Mouse (Mus musculus): ENCODE data around the gene C4b. TPM values are rescaled to one million over a fixed set of nuclear protein-coding genes. Genes with fewer than 3 reads are reported as not detected.
"Not testable (repeated sequence)": the region's sequence is repeated elsewhere in the genome, so short reads cannot be mapped to it uniquely, and the experiment has no call there.

The C4b gene
- total RNA-seq, 2 experiments from 2014 or later = 29.6 to 32.7 TPM

GRCm38 (mm10) chr17:34712951-34713350 lies 30.7 kb downstream of the C4b start:
- DNase-seq (ENCODE audit: low spot score in 2 of 2) = peak; percentile 73 to 82

GRCm38 (mm10) chr17:34706476-34706875 lies 37.2 kb downstream of the C4b start:
- not testable (repeated sequence) for DNase-seq (ENCODE audit: low spot score in 2 of 2)

DNA sequence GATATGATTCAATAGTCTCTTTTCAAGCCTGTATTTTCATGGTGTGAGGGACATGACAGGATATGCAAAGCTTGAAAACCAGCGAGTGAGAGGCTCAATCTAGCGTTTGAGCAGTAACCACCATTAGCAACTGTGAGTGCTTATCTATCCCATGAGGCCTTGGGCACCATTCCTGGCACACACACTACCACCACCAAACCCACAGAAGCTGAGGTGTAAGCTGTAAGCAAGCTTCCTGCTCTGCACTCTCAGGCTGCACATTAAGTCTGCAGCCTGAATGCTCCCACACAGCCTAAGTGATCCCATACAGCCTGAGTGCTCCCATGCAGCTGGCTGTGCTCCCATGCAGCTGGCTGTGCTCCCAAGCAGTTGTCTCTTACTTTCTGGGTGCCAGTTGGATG lies 43.0 kb downstream of the C4b start:
- DNase-seq (ENCODE audit: low spot score in 2 of 2) = peak; percentile 16 to 44

GRCm38 (mm10) chr17:34699575-34700408 lies 43.9 kb downstream of the C4b start:
- DNase-seq (ENCODE audit: low spot score in 2 of 2) = peak; percentile 61 to 78

DNA sequence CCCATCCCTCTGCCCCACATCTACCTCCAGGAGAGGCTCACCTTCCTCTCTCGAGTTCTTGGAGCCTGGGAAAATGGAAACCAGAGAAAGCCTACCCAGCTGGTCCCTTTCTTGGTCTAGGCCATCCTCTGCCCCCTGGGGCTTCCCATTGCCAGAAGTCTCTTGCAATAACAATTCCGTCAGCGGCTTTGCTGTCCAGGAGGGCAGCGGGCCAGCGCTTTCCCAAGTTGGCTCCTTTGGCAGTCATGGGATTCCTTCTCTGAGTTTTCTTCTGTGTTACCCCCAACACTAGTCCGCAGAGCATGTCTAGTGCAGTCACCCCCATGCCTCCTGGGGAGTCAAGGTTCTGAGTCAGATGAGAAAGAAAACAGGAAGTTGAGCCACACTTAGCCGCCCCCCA lies 50.8 kb downstream of the C4b start:
- no peak for DNase-seq (ENCODE audit: low spot score in 2 of 2)

- DNase-seq (ENCODE audit: low spot score in 2 of 2) = no peak
Observed at GRCm38 (mm10) chr17:34690458-34690857, 53.2 kb downstream of the C4b start.

DNA sequence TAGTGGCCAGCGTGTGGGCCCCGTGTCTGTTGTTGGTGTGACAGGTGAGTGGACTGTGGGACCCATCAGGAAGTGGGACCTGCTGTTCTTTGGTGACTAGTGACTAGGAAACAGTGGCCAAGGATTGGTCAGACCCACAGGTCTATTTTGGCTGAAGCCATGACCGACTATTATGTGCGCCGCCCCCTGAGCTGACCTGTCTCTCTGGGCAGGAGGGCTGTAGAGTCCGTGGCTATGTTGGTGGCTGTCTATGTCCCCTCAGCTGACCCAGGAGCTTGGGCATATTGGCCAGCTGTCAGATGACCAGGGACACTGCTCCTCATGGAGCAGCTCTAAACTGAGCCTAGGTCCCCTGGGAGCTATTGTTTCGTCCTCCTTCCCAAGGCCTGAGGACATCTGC lies 54.8 kb downstream of the C4b start:
- DNase-seq (ENCODE audit: low spot score in 2 of 2) = no peak

DNA sequence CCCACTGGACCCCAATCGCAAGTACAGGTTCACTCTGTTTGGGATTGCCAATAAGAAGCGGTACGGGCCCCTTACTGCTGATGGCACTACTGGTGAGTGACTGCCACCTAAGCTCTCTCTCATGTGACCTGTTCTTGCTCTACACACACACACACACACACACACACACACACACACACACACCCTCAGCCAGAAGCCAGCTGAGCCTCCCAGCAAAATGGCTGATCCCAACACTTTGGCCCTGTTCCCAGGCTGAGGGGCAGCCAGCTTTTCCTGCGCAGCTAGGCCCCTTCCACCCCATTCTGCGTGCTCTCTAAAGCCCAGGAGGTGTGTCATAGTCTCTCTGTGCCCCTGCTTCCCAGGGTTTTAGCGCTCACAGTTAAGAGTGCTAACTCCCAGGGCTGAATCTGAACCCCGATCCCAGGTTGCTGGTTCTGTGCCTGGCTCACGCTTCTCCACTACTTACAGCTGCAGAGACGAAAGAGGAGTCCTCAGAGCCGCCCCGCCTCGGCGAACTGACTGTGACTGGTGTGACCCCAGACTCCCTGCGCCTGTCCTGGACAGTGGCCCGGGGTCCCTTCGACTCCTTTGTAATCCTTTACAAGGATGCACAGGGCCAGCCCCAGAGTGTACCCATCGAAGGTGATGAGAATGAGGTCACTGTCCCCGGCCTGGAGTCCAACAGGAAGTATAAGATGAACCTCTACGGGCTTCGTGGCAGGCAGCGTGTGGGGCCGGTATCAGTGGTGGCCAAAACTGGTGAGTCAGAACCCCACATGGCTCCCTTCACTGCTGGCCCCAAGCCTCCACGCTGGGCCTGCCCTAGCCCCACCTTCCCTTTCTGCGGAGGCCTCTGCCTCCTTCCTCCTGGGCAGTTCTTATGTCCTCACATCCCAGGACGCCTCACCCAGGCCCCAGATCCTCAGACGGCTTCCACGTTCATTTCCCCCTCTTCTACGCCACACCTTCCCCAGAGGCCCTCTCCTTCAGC lies 58.3 kb downstream of the C4b start:
- DNase-seq (ENCODE audit: low spot score in 2 of 2) = no peak

DNA sequence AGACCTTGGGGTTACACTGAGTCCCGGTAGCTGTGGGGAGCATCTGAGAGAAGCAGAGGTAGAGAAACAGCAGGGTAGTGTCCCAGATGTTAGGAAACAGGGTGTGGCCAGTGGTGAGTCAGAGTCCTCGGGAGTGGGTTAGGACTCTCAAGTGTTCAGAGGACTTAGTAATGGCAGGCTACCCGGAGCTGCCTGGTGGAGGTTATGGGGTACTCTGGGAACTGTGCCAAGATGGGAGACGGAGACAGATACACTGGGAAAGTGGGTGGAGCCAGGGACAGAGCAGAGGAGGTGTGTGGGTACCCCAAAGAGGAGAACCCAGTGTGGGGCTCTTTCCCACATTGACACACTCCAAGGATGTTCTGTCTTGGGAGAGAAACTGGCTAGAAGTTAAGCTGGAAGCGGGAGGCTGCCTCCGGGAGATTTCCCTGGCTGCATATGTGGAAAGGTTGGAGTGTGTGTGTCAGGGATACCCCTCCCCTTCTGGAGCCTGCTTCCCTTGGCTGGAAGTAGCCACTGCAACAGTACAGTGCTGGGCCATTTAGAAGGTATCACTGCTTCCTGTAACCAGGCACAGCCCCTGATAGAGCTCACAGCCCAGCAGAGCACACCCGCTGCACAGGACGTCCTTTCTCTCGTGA lies 59.3 kb downstream of the C4b start:
- no peak for DNase-seq (ENCODE audit: low spot score in 2 of 2)

DNA sequence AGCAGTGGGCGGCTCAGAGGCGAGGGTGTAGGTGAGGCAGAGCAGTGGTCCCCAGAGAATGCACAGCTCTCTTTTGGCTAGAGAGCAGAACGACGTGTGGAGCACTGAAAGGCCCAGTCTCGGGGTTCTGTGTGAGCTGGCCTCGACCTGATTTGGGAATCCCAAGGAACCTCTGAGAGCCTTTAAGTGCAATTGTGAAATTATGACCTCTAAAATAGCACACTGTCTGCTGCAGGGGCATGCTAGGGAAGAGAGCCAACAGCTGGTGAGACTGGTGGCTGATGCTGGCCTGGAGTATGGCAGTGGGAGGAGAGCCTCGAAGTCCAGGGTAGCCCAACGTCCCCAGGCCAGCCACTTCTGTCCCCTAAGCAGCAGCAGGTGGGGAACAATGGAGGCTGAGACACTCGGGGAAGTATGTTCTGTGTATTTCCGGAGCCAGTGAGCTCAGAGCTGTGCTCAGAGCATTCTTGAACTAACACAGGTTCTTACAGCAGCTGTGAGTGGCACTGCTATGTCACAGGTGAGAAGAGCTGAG lies 59.9 kb downstream of the C4b start:
- DNase-seq (ENCODE audit: low spot score in 2 of 2) = no peak

DNA sequence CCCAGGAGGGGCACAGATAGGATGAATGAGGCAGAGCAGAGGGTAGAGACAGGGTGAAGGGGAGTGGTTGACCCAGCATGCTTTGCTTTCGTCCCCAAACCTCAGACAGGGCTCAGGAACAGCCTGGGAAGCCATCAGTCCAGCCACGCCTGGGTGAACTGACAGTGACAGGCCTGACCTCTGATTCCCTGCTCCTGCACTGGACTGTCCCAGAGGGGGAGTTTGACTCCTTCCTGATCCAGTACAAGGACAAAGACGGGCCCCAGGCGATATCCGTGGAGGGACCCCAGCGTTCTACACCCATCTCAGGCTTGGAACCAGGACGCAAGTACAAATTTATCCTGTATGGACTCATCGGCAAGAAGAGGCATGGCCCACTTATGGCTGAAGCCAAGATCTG lies 60.5 kb downstream of the C4b start:
- DNase-seq (ENCODE audit: low spot score in 2 of 2) = no peak

GRCm38 (mm10) chr17:34681881-34682536 lies 61.7 kb downstream of the C4b start:
- no peak for DNase-seq (ENCODE audit: low spot score in 2 of 2)

DNA sequence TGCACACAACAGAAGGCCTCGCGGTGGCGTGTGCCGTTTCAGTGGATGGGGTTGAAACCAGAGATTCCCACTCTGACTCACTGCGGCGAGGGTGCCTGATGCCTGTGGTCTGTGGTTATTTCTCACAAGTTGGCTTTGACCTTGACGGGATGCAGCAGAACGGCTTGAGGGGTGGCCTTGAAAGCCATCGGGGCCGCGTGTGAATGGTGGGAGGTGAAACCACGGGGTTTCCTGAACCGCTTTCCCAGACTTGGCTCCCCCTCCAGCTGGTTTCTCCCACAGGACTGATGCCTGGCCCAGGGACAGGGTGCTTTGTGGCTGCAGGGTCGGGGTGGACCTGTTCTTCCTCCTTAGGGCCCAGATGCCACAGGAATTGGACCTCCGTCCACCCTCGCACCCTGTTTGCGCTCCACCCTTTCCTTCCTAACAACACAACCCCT lies 62.5 kb downstream of the C4b start:
- no peak for DNase-seq (ENCODE audit: low spot score in 2 of 2)

GRCm38 (mm10) chr17:34680621-34681020 lies 63.1 kb downstream of the C4b start:
- no peak for DNase-seq (ENCODE audit: low spot score in 2 of 2)

GRCm38 (mm10) chr17:34680191-34680590 lies 63.5 kb downstream of the C4b start:
- DNase-seq (ENCODE audit: low spot score in 2 of 2) = no peak

Small RNAs within 50 kb of the gene (microRNA-seq; reads per million reads assigned to microRNA genes)
- gene Gm27471 = 0 reads per million in 2 experiments

Other genes starting within 250 kb of the C4b start
- not detected for gene Btnl6, start 226.5 kb downstream of the C4b start, total RNA-seq (2021)
- 1 to 10 TPM; 6.1 to 9.0 TPM for gene Notch4, start 179.6 kb downstream of the C4b start, total RNA-seq (2021)
- gene Gpsm3, start 154.1 kb downstream of the C4b start, total RNA-seq (2021) = 1 to 10 TPM; 2.5 to 3.0 TPM
- gene Pbx2, start 152.6 kb downstream of the C4b start, total RNA-seq (2021) = 10 to 100 TPM; 58.4 to 64.5 TPM
- under 1 TPM; 0.45 to 0.58 TPM for gene Ager, start 146.0 kb downstream of the C4b start, total RNA-seq (2021)
- gene Rnf5, start 140.2 kb downstream of the C4b start, total RNA-seq (2021) = 10 to 100 TPM; 74.2 to 75.9 TPM
- gene Agpat1, start 139.6 kb downstream of the C4b start, total RNA-seq (2021) = 100 to 1,000 TPM; 165 to 169 TPM
- gene Egfl8, start 127.9 kb downstream of the C4b start, total RNA-seq (2021) = 1 to 10 TPM; 3.2 to 3.4 TPM
- gene Ppt2, start 115.4 kb downstream of the C4b start, total RNA-seq (2021) = 10 to 100 TPM; 43.6 to 47.2 TPM
- 100 to 1,000 TPM; 131 to 147 TPM for gene Prrt1, start 114.3 kb downstream of the C4b start, total RNA-seq (2021)
- 10 to 100 TPM; 11.4 to 14.3 TPM for gene Fkbpl, start 99.1 kb downstream of the C4b start, total RNA-seq (2021)
- gene Atf6b, start 96.7 kb downstream of the C4b start, total RNA-seq (2021) = 10 to 100 TPM; 60.1 to 63.2 TPM
- gene Tnxb, start 73.3 kb downstream of the C4b start, total RNA-seq (2021) = 1 to 10 TPM; 1.6 to 1.9 TPM
- not detected for gene Cyp21a1, start 60.7 kb upstream of the C4b start, total RNA-seq (2021)
- 10 to 100 TPM; 49.7 to 53.0 TPM for gene Stk19, start 93.1 kb upstream of the C4b start, total RNA-seq (2021)
- 10 to 100 TPM; 32.1 to 37.8 TPM for gene Dxo, start 93.1 kb upstream of the C4b start, total RNA-seq (2021)
- 10 to 100 TPM; 62.2 to 63.9 TPM for gene Skiv2l, start 106.3 kb upstream of the C4b start, total RNA-seq (2021)
- gene Nelfe, start 106.5 kb upstream of the C4b start, total RNA-seq (2021) = 10 to 100 TPM; 33.8 to 39.7 TPM
- under 1 TPM; 0.16 to 0.26 TPM for gene Cfb, start 118.6 kb upstream of the C4b start, total RNA-seq (2021)
- 1 to 10 TPM; 7.4 to 7.8 TPM for gene Zbtb12, start 135.6 kb upstream of the C4b start, total RNA-seq (2021)
- gene Gm20547, start 138.2 kb upstream of the C4b start, total RNA-seq (2021) = not detected
- gene C2, start 154.4 kb upstream of the C4b start, total RNA-seq (2021) = 1 to 10 TPM; 2.7 to 3.4 TPM
- gene Ehmt2, start 154.6 kb upstream of the C4b start, total RNA-seq (2021) = 100 to 1,000 TPM; 168 to 175 TPM
- under 1 TPM; 0.30 to 0.45 TPM for gene Slc44a4, start 170.6 kb upstream of the C4b start, total RNA-seq (2021)
- gene Neu1, start 187.4 kb upstream of the C4b start, total RNA-seq (2021) = 10 to 100 TPM; 46.2 to 48.4 TPM
- gene Hspa1b, start 215.4 kb upstream of the C4b start, total RNA-seq (2021) = 10 to 100 TPM; 21.5 to 31.4 TPM
- gene Gm20481, start 226.0 kb upstream of the C4b start, total RNA-seq (2021) = under 1 TPM in 1 of 2 experiments, not detected in 1; 0.72 TPM
- 10 to 100 TPM; 22.1 to 23.4 TPM for gene Hspa1a, start 228.3 kb upstream of the C4b start, total RNA-seq (2021)
- gene Hspa1l, start 228.8 kb upstream of the C4b start, total RNA-seq (2021) = under 1 TPM; 0.44 to 0.61 TPM
- 10 to 100 TPM; 13.9 to 15.5 TPM for gene Lsm2, start 238.0 kb upstream of the C4b start, total RNA-seq (2021)